Comparison of ENCODE assay signal across 10 mouse cellular contexts in the genomic region with DNA sequence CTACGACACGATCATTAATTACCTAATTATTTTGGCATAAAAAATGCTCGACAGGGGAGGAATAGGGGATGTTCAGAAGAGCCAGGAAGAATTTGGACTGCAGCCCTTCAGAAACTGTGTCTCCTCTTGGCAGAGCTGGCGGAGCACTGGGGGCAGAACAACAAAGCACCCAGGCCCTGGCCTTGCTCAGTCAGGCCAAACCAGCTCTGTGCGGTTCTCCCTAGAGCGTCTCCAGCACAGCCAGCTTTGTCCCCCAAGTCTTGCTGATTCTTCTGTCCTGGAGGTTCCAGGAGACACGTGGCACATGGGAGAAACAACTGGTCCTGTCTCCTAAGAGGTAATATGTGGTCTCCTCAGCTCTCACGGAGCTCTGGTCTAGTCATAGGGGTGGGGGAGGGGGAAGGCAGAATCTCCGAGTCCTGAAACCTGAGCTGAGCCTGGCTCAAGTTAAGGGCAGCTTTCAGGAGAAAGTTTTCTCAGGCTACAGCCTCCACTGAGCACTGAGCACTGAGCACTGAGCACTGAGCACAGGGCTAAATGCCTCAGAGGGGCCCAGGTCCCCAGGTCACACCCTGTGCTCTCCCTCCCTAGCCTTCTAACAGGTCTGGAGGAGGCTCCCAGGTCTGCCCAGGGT. TPM values are rescaled to one million over a fixed set of nuclear protein-coding genes. Genes with fewer than 3 reads are reported as not detected.
DNase-seq lines count a peak whose midpoint lies in the region; ATAC-seq and TF ChIP-seq lines count a peak whose summit lies in the region.
"Had no signal": no experiment of that assay in that cellular context is flagged by ENCODE, and none has a peak within 500 bp of the region (broad histone marks: within the 10 kb centered on the region; RNA-seq: fewer than 3 reads in every experiment).

No protein-coding gene starts in this region.

- H3K27ac ChIP-seq in forebrain, embryonic 14.5 days (ENCODE audit: low read depth, low read length): peak overlapping the region; percentile 77; the same call in 1 of the 2 replicates
- H3K27ac ChIP-seq in stomach, postnatal 0 days (replicated peaks): peak overlapping the region; percentile 20; the same call in 1 of the 2 replicates

- peak; percentile 46 for DNase-seq in lung, postnatal 10 days
- DNase-seq in lung, postnatal 14 days: no peak
- DNase-seq in forebrain, embryonic 14.5 days (ENCODE audit: low spot score): peak; percentile 67
- peak; percentile 66 for DNase-seq in kidney, postnatal 10 days
- no peak for DNase-seq in stomach, postnatal 0 days (ENCODE audit: low spot score)
- DNase-seq in urinary bladder, postnatal 10 days (ENCODE audit: low spot score): no peak
- DNase-seq in frontal cortex, postnatal 14 days (ENCODE audit: low spot score in 2 of 2): no peak
- DNase-seq in cerebellum, adult 11 months: no peak
- DNase-seq: heart, postnatal 4 days had no signal

- H3K4me3 ChIP-seq in forebrain, embryonic 14.5 days (ENCODE audit: low read depth, low read length): no peak overlapping the region
- no peak overlapping the region for H3K4me3 ChIP-seq in stomach, postnatal 0 days (ENCODE audit: low read depth, low read length)

- peaks cover 4% of the 10 kb centered on the region; the same call in 1 of the 2 replicates for H3K36me3 ChIP-seq in forebrain, embryonic 14.5 days (ENCODE audit: control insufficient read depth, insufficient read depth, low read length)
- no peaks in the 10 kb centered on the region for H3K36me3 ChIP-seq in stomach, postnatal 0 days (ENCODE audit: control insufficient read depth, insufficient read depth, low read length)

- H3K9me3 ChIP-seq in forebrain, embryonic 14.5 days (replicated peaks; ENCODE audit: control insufficient read depth, low read length): no peaks in the 10 kb centered on the region
- H3K9me3 ChIP-seq in stomach, postnatal 0 days (ENCODE audit: control insufficient read depth, low read length): no peaks in the 10 kb centered on the region

- TF ChIP-seq CTCF in stomach, postnatal 0 days (IDR thresholded peaks at IDR 0.05; ENCODE audit: low read depth): no peak

- H3K27me3 ChIP-seq in forebrain, embryonic 14.5 days (replicated peaks; ENCODE audit: control insufficient read depth, insufficient read depth, low read length): no peaks in the 10 kb centered on the region
- H3K27me3 ChIP-seq in stomach, postnatal 0 days (ENCODE audit: control insufficient read depth, insufficient read depth, low read length): no peaks in the 10 kb centered on the region

- H3K4me1 ChIP-seq in forebrain, embryonic 14.5 days (ENCODE audit: control insufficient read depth, insufficient read depth, low read length): peaks cover 52% of the 10 kb centered on the region
- H3K4me1 ChIP-seq in stomach, postnatal 0 days (replicated peaks; ENCODE audit: control insufficient read depth, insufficient read depth): peaks cover 3% of the 10 kb centered on the region; the same call in 1 of the 2 replicates

- H3K4me2 ChIP-seq in forebrain, embryonic 14.5 days (ENCODE audit: low read length): 0 out of 2 replicates have a peak overlapping the region, but pooled peaks have one; percentile 0
- H3K4me2 ChIP-seq in stomach, postnatal 0 days (replicated peaks; ENCODE audit: low read depth): no peak overlapping the region

- H3K9ac ChIP-seq in forebrain, embryonic 14.5 days (ENCODE audit: low read length): no peak overlapping the region
- H3K9ac ChIP-seq in stomach, postnatal 0 days (ENCODE audit: low read length): no peak overlapping the region

- no peak for ATAC-seq in forebrain, embryonic 14.5 days
- ATAC-seq in stomach, postnatal 0 days (ENCODE audit: low FRiP score, low TSS enrichment): peak; percentile 60; the same call in 1 of the 2 replicates
- ATAC-seq: activated CD4-positive, CD25-positive, alpha-beta regulatory T cell, adult 4 months had no signal

- WGBS in forebrain, embryonic 14.5 days: 25% methylated on average over 9 of the region's 9 CpGs
- WGBS in stomach, postnatal 0 days: 36% methylated on average over 9 of the region's 9 CpGs

- TF ChIP-seq EP300 in stomach, postnatal 0 days (optimal IDR thresholded peaks at IDR 0.05): no peak

RNA-seq across cellular contexts. Expression of gene Nav1, which starts 43.2 kb away (rescaled TPM):
- polyA plus RNA-seq in forebrain, embryonic 14.5 days (2014; fragmentation: Nextera tagmentation; extraction: Ambion mirVana): 26.1 and 38.3 TPM in 2 replicates
- 3.7 and 3.9 TPM in 2 replicates for polyA plus RNA-seq in stomach, postnatal 0 days (2015; fragmentation: Nextera tagmentation; extraction: Ambion mirVana)

Comparison
In these comparisons a context has a peak if more than half of its experiments do, and no peak if none do; other contexts are left out.
1. DNase-seq: peak in lung, postnatal 10 days (single experiment), forebrain, embryonic 14.5 days (single experiment) and kidney, postnatal 10 days (single experiment); none in lung, postnatal 14 days (single experiment), stomach, postnatal 0 days (single experiment), urinary bladder, postnatal 10 days (single experiment), frontal cortex, postnatal 14 days (0 of 2) and cerebellum, adult 11 months (single experiment).